Mouse (Mus musculus) embryonic fibroblast, embryonic 13.5 days (primary cell): ENCODE measurements around the gene H2-M10.6. TPM values are rescaled to one million over a fixed set of nuclear protein-coding genes. Genes with fewer than 3 reads are reported as not detected.

Experiments used
- H3K27ac ChIP-seq: 2 replicates; pipeline ENCODE4 v1.5.1; 2012; ENCODE audit warnings: low read length, control low read depth, inconsistent platforms; ENCODE audit not compliant: insufficient read depth
- H3K4me1 ChIP-seq: 2 replicates; pipeline ENCODE4 v1.6.1; 2011; ENCODE audit warnings: low read length; ENCODE audit not compliant: control insufficient read depth, insufficient read depth
- H3K4me3 ChIP-seq: 2 replicates; pipeline ENCODE4 v1.5.1; 2011; ENCODE audit warnings: mild to moderate bottlenecking, control low read depth, low read length; ENCODE audit not compliant: insufficient read depth
- CTCF ChIP-seq: IDR thresholded peaks from 2 replicates; pipeline ENCODE4 v1.5.1; 2011; ENCODE audit warnings: mild to moderate bottlenecking, control low read depth, low read length, moderate library complexity, borderline replicate concordance; ENCODE audit not compliant: insufficient read depth
- POLR2A ChIP-seq: IDR thresholded peaks from 2 replicates; pipeline ENCODE4 v1.6.1; 2011; ENCODE audit warnings: low read depth, mild to moderate bottlenecking, control low read depth, low read length, moderate library complexity
- polyA plus RNA-seq: library from polyadenylated mRNA; stranded (reverse); fragments of >200 nt; gene quantifications from 2 replicates; pipeline ENCODE4 v1.2.4, GENCODE M21; 2011; ENCODE audit warnings: low read depth; ENCODE audit not compliant: missing spikeins, insufficient read length

The H2-M10.6 gene
- polyA plus RNA-seq, 1 experiment: not detected

DNA sequence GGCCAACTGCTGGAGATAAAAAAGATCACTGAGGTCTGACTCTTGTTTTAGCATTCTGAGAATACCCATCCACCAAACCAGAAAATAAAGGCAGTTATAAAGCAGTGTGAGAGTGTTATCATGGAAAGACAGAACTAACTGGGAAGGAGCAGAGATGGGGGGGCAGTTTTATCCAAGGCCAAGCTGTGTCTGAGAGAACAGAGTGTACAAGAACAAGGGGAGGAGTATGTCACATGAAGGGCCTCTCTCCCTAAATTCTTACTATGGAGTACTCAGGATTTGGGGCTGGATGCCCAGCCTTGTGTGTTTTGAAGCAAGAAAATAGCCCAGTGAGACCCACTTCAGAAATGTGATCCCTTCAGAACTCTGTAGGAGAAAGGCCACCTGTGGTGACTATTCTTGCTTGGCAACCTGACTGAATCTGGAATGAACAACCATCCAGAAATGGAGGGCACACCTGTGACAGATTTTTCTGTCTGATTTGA is 29.0 kb downstream of the H2-M10.6 start:
- TF ChIP-seq POLR2A (no peak), CTCF (no peak)
- H3K4me1 ChIP-seq: peaks cover 19% of the 10 kb centered on the region
- H3K27ac ChIP-seq: no peak overlapping the region
- H3K4me3 ChIP-seq: no peak overlapping the region

DNA sequence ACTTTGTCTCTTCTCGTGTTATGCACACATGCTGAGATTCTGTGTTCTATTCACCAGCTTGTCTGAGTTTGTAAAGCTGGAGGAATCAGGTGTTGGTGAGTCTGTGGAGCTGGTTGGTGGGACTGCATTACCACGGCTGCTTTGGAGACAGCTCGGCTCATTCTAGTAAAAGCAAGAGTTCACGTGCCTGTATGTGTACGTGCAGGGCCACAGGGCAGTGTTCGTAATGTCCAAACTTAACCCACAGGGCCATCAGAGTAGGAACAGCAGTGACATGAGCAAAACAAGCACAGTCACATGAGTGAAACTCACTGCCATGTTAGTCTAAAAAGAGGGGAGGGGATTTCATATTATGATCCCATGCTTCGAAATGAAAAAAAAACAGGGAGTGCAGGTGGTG is 31.7 kb downstream of the H2-M10.6 start:
- Histone ChIP-seq H3K4me1 (peaks cover 16% of the 10 kb centered on the region), H3K4me3 (no peak overlapping the region), H3K27ac (peak overlapping the region; percentile 53)
- TF ChIP-seq POLR2A (no peak), CTCF (no peak)

DNA sequence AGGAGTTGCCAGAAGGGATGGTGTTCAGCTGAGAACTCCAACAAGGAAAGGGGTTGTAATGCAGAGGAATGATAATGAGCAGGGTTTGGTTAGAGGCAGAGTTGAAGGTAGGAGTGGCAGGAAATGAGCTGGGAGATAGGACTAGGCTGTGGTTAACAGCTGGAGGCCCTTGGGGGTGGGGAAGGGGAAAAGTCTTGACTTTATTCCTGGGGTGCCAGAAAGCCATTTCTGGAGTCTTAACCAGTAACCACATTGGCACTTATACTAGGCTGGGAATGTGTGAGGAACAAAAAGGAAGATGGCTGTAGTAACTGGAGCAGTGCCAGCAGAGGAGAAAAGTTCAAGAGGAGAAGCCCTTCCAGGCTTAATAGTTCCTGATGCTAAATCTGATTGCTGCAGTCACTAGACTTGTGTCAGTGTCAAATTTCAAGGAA is 32.3 kb downstream of the H2-M10.6 start:
- peak overlapping the region; percentile 53 for H3K27ac ChIP-seq
- no peak overlapping the region for H3K4me3 ChIP-seq
- TF ChIP-seq CTCF: no peak
- no peak for TF ChIP-seq POLR2A
- H3K4me1 ChIP-seq: peaks cover 16% of the 10 kb centered on the region

DNA sequence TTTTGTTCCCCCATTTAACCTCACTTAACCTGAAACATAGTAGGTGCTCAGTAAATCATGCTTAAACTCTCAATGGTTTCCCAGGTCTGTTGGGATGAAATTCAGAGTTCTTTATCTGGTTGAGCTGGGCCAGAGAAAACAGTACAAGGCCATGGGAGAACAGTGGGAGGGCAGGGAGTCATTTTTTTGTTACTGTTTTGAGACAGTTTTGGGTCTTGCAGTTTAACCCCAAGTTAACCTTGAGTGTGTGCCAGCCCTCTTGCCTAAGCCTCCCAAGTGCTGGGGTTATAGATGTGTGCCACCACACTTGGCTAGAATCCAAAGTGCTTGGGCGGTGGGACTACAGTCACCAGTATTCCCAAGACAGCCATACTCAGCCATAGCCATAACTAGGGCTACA is 32.8 kb downstream of the H2-M10.6 start:
- TF ChIP-seq POLR2A: no peak
- TF ChIP-seq CTCF: no peak
- Histone ChIP-seq H3K4me1 (peaks cover 16% of the 10 kb centered on the region), H3K27ac (peak overlapping the region; percentile 42), H3K4me3 (no peak overlapping the region)

DNA sequence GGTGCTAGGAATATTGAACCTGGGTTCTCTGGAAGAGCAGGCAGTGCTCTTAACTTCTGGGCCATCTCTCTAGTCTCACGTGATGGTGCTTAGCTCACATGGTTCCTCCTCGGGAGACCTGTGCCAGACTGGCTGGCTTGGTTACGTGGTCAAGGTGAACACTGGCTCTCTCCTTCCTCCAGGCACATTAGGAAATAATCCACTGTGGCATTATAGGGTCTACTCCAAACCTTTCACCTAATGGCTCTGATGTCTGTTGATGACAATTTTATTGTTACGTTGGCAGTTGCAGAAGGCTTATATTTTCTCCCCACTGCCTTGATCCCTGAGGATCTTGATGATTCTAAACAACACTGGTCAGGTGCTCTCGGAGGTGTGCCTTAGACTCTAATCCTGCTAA is 36.9 kb downstream of the H2-M10.6 start:
- Histone ChIP-seq H3K4me3 (no peak overlapping the region), H3K4me1 (peaks cover 4% of the 10 kb centered on the region; the same call in 1 of the 2 replicates), H3K27ac (no peak overlapping the region)
- TF ChIP-seq POLR2A (no peak), CTCF (no peak)

DNA sequence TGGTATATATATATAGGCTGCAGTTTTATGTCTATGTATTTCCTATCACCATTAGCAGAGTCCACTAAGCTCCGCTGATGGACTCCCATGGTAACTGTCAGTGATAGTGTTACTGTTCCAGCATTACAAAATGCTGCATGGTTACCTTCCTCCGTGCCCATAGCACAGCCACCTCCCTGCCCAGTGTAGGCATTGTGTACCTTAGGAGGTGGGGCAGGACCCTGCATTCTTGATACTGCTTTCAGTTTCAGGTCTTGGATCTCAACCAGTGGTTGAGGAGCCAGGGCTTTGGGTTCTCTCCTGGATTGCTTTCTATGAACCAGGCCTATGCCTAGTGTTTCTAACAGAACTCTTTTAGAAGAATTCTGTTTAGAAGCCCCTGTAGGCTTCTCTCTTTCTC is 38.0 kb downstream of the H2-M10.6 start:
- H3K4me1 ChIP-seq: no peaks in the 10 kb centered on the region; the same call in 1 of the 2 replicates
- no peak overlapping the region for H3K27ac ChIP-seq
- no peak for TF ChIP-seq POLR2A
- no peak for TF ChIP-seq CTCF
- no peak overlapping the region for H3K4me3 ChIP-seq

DNA sequence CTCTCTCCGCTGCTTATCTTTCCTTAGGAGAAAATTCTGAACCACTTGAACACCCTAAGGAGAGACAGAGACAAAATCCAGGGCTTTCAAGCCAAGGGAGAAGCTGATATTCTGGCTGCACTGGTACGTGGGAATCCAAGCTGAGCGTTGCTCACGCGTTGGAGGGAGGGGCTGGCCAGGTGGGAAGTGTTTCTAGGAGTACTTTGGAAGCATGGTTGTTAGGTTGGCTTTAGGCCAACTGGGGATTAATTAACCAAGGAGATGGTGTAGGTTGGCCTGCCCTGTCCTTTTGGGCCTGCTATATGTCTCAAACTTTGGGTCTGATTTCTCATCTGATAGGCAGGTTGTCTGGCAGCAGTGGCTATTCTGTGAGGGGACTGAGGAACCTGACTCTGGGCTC is 39.2 kb downstream of the H2-M10.6 start:
- no peaks in the 10 kb centered on the region for H3K4me1 ChIP-seq
- TF ChIP-seq POLR2A (no peak), CTCF (no peak)
- no peak overlapping the region for H3K27ac ChIP-seq
- no peak overlapping the region for H3K4me3 ChIP-seq

DNA sequence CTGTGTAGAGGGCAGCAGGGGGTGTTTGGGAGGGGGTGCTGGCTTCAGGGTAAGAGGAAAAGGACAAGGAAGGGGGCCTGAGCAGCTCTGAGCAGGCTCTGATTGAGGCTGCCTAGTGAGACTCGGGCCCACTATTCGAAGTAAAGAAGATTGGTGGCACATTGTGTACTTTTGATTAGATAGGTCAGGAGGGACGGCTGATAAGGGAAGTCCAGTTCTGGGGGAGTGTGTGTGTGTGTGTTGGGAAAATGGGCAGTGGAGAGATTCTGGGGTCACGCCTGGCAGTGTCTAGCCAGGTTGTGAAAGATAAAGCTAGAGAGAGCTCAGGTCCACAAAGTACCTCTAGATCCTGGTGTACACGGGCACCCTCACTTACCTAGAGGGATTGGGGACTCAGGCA is 39.7 kb downstream of the H2-M10.6 start:
- H3K4me3 ChIP-seq: no peak overlapping the region
- TF ChIP-seq CTCF (no peak), POLR2A (no peak)

DNA sequence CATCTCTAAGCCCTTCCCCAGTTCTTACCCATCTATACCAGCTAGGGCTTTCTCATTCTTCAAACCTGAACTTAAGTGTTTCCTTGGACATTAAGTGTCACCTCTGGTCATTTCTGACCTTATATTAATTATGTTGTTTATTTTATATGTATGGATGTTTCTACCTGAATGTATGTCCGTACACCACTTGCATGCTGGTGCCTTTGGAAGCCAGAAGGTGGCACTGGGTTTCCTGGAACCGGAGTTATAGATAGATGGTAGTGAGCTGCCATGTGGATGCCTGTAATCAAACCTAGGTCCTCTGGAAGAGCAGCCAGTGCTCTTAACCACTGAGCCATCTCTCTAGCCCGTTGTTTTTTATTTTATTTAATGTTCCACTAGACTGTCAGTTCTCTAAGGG is 43.5 kb downstream of the H2-M10.6 start:
- no peaks in the 10 kb centered on the region for H3K4me1 ChIP-seq
- no peak overlapping the region for H3K4me3 ChIP-seq
- no peak overlapping the region for H3K27ac ChIP-seq
- TF ChIP-seq CTCF (no peak), POLR2A (no peak)

More for the DNA sequence above, 39.7 kb downstream of the H2-M10.6 start:
- H3K27ac ChIP-seq: no peak overlapping the region
- no peaks in the 10 kb centered on the region for H3K4me1 ChIP-seq

DNA sequence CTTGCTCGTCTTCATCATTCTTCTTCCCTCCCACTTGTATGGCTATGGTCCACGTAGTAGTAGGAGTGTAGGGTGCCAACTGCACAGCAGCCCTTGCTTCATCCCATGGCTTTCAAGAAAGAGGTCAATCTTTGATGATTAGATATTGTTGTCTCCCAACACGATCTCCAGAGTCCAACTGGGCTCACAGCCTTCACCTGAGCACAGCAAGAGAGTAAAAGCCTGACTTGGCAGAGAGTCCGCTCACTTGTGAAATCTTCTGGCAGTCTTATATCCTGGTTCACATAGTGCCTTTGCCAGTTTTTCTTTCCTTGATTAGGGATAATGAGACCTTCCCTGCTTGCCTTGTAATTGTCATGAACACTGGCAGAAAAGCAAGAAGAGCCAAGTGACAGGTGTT is 44.3 kb downstream of the H2-M10.6 start:
- H3K27ac ChIP-seq: no peak overlapping the region
- TF ChIP-seq POLR2A (no peak), CTCF (no peak)
- H3K4me1 ChIP-seq: no peaks in the 10 kb centered on the region
- no peak overlapping the region for H3K4me3 ChIP-seq

DNA sequence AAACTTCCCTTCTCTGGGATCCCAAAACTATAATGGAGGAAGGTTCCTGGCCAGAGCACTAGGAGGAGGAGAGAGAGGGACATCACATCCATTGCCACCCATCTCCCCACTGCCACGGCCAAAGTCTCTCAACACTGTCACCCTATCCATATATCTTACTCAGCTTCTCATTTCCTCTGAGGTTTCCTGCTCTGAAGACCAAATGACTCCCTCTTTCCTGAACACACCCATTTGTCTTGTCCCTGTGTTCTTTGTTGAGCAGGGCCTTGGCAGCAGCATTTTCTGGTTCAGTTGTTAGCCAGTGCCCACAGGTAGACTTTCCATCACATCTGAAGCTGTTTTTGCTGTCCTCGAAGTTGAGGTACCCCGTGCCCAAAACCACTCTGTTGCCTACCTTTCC is 46.2 kb downstream of the H2-M10.6 start:
- H3K27ac ChIP-seq: no peak overlapping the region
- TF ChIP-seq POLR2A: no peak
- no peak for TF ChIP-seq CTCF
- H3K4me1 ChIP-seq: no peaks in the 10 kb centered on the region
- H3K4me3 ChIP-seq: no peak overlapping the region
